Mouse (Mus musculus) limb, embryonic 11.5 days (tissue): ENCODE data around the gene Asb9. TPM values are rescaled to one million over a fixed set of nuclear protein-coding genes. Genes with fewer than 3 reads are reported as not detected.
A peak's percentile ranks its signal among the peaks of the same experiment; 100 is the strongest.

Experiments used
- ATAC-seq: fragments of 200-750 bp; cut with Nextera tagmentation; 2 replicates; pipeline ENCODE4 v1.8.0; 2017; ENCODE audit warnings: low read depth; ENCODE audit not compliant: insufficient number of reproducible peaks, low FRiP score, low TSS enrichment
- DNase-seq: peaks from one replicate; pipeline ENCODE4 v3.0.0-alpha.2; 2015; ENCODE audit warnings: low spot score
- H3K27ac ChIP-seq: fragments of 300-500 bp; sonication (generic); replicated peaks from 2 replicates; pipeline ENCODE4 v1.5.1; 2014; ENCODE audit warnings: low read depth, mild to moderate bottlenecking, low read length
- H3K27me3 ChIP-seq: fragments of 300-500 bp; sonication (generic); 2 replicates; pipeline ENCODE4 v1.6.1; 2014; ENCODE audit warnings: mild to moderate bottlenecking, low read length, mixed read lengths; ENCODE audit not compliant: control insufficient read depth, insufficient read depth
- H3K36me3 ChIP-seq: fragments of 300-500 bp; sonication (generic); 2 replicates; pipeline ENCODE4 v1.6.1; 2014; ENCODE audit warnings: mild to moderate bottlenecking, low read length, moderate library complexity, mixed read lengths; ENCODE audit not compliant: control insufficient read depth, insufficient read depth
- H3K4me1 ChIP-seq: fragments of 300-500 bp; sonication (generic); 2 replicates; pipeline ENCODE4 v1.6.1; 2014; ENCODE audit warnings: low read length, mixed read lengths; ENCODE audit not compliant: control insufficient read depth, insufficient read depth
- H3K4me2 ChIP-seq: fragments of 300-500 bp; sonication (generic); 2 replicates; pipeline ENCODE4 v1.6.1; 2014; ENCODE audit warnings: low read depth, mild to moderate bottlenecking, moderate library complexity; ENCODE audit not compliant: severe bottlenecking
- H3K4me3 ChIP-seq: fragments of 300-500 bp; sonication (generic); 2 replicates; pipeline ENCODE4 v1.5.1; 2014; ENCODE audit warnings: low read depth, low read length
- H3K9ac ChIP-seq: fragments of 300-500 bp; sonication (generic); 2 replicates; pipeline ENCODE4 v1.6.1; 2014; ENCODE audit warnings: mild to moderate bottlenecking, low read length
- H3K9me3 ChIP-seq: fragments of 300-500 bp; sonication (generic); 2 replicates; pipeline ENCODE4 v1.6.1; 2016; ENCODE audit warnings: low read length; ENCODE audit not compliant: control insufficient read depth
- WGBS: fragments of 180-500 bp; shearing (Covaris S2); extraction: QIAGEN DNeasy Blood & Tissue Kit; methylation state at CpG from one replicate; pipeline ENCODE4 v1.1.7; 2014; 5-methylcytosine and 5-hydroxymethylcytosine counted together
- polyA plus RNA-seq: library from polyadenylated mRNA; unstranded; fragments of >200 nt; fragmentation: Nextera tagmentation; extraction: Ambion mirVana; gene quantifications from 2 replicates; pipeline ENCODE4 v1.2.1, GENCODE M21; 2014

The Asb9 gene
- 2.0 and 2.4 TPM in 2 replicates for polyA plus RNA-seq

DNA sequence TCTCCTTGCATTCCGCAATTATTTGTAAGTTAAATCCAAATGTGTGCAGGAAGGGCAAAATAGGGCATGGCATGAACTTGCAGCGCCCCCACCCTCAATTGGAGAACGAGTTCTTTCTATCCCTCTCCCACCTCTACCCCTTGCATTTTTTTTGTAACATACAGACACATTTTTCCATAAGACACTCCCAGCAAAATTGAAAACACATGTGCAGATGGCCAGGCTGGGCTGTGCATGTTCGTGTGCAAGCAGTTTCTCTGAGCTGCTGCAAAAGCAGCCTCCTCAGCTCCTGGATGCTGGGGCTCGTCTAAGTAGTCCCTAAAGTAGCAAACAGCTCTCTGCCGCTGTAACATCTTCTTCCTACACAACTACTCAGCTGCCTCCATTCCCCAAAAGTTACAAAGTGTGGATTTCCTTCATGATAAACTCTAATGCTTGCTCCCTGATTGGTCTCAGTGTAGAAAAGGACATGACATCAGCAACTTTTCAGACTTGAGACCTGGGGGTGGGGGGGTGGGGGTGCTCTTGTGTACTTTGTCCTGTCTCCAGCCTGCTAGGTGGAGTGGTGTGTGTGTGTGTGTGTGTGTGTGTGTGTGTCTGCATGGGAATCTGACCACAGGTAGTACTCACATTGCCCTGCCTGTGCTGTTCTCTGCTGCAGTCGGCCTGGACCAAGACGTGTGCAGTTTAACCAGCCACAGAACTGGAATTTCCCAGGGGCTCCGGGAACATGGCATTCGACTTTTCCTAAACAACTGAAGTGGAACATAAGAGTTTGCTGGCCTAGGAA lies at the start of gene Asb9:
Gene Asb9, plus strand, starts transcription at position 619 of the 790 bp plus-strand sequence.
- Histone ChIP-seq H3K36me3 (no peaks in the 10 kb centered on the region), H3K27me3 (no peaks in the 10 kb centered on the region), H3K9me3 (no peaks in the 10 kb centered on the region), H3K4me2 (0 out of 2 replicates have a peak within 1 kb of the TSS, but pooled peaks have one; percentile 2), H3K4me3 (no peak within 1 kb of the TSS), H3K4me1 (no peaks in the 10 kb centered on the region), H3K9ac (no peak within 1 kb of the TSS), H3K27ac (no peak within 1 kb of the TSS; the same call in 1 of the 2 replicates)
- DNase-seq (peak; percentile 36), ATAC-seq (peak; percentile 85; the same call in 1 of the 2 replicates)
- 49% methylated on average over 10 of the region's 10 CpGs for WGBS

DNA sequence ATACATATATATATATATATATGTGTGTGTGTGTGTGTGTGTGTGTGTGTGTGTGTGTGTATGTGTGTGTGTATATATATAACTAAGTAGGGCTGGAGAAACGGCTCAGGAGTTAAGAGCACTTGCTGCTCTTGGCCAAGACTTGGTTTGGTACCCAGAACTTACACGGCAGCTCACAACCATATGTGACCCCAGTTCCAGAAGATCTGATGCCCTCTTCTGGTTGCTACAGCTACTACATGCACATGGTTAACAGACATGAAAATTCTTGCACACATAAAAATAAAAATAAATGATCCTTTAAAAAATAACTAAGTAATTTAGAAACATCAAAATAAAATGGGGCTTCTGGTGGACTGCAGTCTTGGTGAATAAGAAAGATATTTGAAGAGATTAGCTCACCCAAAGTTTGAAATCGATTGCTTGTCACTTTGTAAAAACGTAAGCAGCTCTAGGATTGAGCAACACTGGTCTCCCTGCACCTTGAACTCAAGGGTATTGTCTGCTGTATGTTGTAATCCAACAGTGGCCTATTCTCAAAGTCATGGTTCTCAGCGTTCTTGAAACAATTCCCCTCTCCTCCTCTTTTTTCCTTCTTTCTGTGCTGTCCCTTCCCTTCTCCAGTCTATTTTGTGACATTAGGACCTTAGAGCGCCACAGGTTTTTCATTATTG lies 46.8 kb upstream of the Asb9 start:
- Histone ChIP-seq H3K4me2 (no peak overlapping the region), H3K9me3 (no peaks in the 10 kb centered on the region), H3K4me3 (no peak overlapping the region), H3K27me3 (no peaks in the 10 kb centered on the region), H3K27ac (no peak overlapping the region), H3K9ac (no peak overlapping the region), H3K4me1 (no peaks in the 10 kb centered on the region), H3K36me3 (no peaks in the 10 kb centered on the region)
- ATAC-seq, result no peak
- DNase-seq, result no peak
- 71% methylated on average over 6 of the region's 6 CpGs for WGBS

DNA sequence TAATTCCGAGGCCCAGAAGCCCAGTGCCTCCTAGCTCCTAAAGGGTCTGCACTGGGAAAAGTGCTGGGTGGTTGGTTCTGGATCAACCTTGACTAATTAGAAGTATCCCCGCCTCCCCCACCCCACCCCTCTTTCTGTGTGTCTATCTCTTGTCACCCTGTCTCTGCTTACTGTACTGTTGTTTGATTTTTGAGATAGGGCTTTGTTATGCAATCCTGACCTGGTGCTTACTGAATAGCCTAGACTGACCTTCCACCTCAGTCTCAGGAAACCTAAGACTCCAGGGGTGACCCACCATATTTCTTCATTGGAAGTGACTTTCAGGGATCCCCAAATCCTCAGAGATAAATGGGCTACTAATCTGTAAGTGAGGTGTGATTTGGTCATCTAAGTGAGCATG lies 3.9 kb upstream of the Asb9 start:
- Histone ChIP-seq H3K27me3 (no peaks in the 10 kb centered on the region), H3K36me3 (no peaks in the 10 kb centered on the region), H3K4me3 (no peak overlapping the region), H3K9ac (no peak overlapping the region), H3K27ac (no peak overlapping the region), H3K4me2 (no peak overlapping the region), H3K4me1 (no peaks in the 10 kb centered on the region), H3K9me3 (no peaks in the 10 kb centered on the region)
- DNase-seq, result no peak
- WGBS, result 80% methylated on average over 2 of the region's 2 CpGs
- no peak for ATAC-seq

DNA sequence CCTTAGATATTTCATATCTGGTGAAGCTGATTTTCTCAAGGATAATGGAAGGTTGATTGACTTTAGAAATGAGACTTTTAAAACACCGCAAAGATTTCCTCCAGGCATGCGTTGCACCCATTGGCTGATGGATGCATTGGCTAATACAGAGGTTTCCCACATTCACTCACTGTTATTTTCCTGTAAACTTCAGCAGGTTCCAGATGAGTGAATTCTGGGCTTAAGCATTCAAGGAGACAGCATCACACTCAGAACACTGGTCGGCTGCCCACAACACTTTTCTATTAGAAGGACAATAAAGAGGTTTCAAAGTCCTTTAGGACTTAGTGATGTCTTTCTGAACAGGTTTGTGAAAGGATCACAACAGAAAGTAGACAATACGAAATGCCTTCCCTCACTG lies 941 bp downstream of the Asb9 start:
- Histone ChIP-seq H3K4me2 (no peak overlapping the region), H3K27me3 (no peaks in the 10 kb centered on the region), H3K4me3 (no peak overlapping the region), H3K36me3 (no peaks in the 10 kb centered on the region), H3K27ac (no peak overlapping the region), H3K4me1 (no peaks in the 10 kb centered on the region), H3K9ac (no peak overlapping the region), H3K9me3 (no peaks in the 10 kb centered on the region)
- WGBS, result 89% methylated on average over 4 of the region's 4 CpGs
- DNase-seq (no peak), ATAC-seq (no peak)

DNA sequence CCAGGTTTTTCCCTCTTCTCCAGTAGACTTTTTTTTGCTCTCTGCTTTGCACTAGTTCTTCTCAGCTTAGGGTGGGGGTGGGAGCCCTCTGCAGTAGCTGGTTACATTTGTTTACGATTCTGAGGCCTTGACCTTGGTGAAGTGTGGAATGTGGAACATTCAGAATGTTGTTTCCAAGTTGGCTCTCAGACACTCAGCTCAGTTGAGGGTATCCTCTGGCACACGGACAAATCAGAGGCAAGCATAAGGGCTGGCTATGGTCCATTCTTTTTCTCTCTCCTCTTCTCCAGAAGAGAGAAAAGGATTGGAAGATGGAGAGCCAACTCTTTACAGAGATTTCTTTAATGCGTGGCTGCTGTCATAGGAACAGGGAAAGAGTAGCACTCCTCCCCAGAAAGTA lies 2.6 kb downstream of the Asb9 start:
- 51% methylated on average over 3 of the region's 3 CpGs for WGBS
- H3K27me3 ChIP-seq, result no peaks in the 10 kb centered on the region

DNA sequence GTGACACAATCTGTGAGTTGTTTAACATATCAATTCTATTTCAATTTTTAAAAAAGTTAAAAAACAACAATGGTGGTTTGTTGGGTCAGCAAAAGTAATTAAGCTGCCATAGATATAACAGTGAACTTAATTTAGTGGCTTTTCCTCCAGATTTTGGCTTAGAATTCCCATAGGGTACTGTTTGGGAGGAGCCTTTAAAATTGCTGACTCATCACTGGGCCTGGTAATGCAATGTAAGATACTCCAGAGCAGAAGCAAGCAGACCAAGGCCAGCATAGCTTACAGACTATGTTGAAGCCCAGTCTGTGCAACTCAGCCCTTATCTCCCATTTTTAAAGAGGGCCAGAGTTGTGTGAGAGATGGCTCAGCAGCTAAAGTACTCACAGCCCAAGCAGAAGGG lies 16.0 kb downstream of the Asb9 start:
- no peaks in the 10 kb centered on the region for H3K9me3 ChIP-seq
- no peaks in the 10 kb centered on the region for H3K4me1 ChIP-seq
- H3K4me2 ChIP-seq, result no peak overlapping the region
- H3K9ac ChIP-seq, result no peak overlapping the region
- no peak overlapping the region for H3K27ac ChIP-seq
- DNase-seq, result no peak
- ATAC-seq, result no peak
- no peaks in the 10 kb centered on the region for H3K36me3 ChIP-seq
- no peaks in the 10 kb centered on the region for H3K27me3 ChIP-seq
- H3K4me3 ChIP-seq, result no peak overlapping the region

More for the DNA sequence above, 2.6 kb downstream of the Asb9 start:
- H3K27ac ChIP-seq, result no peak overlapping the region
- H3K9me3 ChIP-seq, result no peaks in the 10 kb centered on the region
- H3K4me3 ChIP-seq, result no peak overlapping the region
- ATAC-seq (no peak), DNase-seq (no peak)
- H3K36me3 ChIP-seq, result no peaks in the 10 kb centered on the region
- no peak overlapping the region for H3K9ac ChIP-seq
- H3K4me1 ChIP-seq, result no peaks in the 10 kb centered on the region
- H3K4me2 ChIP-seq, result no peak overlapping the region

DNA sequence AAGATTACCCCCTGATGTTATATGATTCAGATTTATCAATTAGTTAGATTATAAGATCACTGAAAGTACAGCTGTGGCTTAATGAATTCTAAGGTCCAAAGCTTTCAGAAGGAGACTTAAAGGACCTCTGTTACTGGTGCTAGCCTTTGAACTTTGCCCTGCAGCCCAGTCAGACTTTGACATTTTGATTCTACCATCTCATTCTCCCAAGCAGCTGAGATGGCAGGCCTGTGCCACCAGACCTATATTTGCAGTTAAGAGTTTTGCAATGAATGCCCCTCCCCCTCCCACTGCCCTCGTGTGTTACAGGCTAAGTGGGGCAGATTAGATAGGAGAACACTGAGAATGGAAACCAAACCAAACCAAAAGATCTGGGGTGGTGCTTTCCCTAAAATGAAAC lies 20.4 kb downstream of the Asb9 start:
- H3K9me3 ChIP-seq, result no peaks in the 10 kb centered on the region
- no peak overlapping the region for H3K27ac ChIP-seq
- H3K4me3 ChIP-seq, result no peak overlapping the region
- H3K36me3 ChIP-seq, result no peaks in the 10 kb centered on the region
- no peak overlapping the region for H3K4me2 ChIP-seq
- ATAC-seq (no peak), DNase-seq (no peak)
- no peaks in the 10 kb centered on the region for H3K4me1 ChIP-seq
- WGBS, result 48% methylated on average over 1 of the region's 1 CpGs
- H3K27me3 ChIP-seq, result no peaks in the 10 kb centered on the region
- H3K9ac ChIP-seq, result no peak overlapping the region

DNA sequence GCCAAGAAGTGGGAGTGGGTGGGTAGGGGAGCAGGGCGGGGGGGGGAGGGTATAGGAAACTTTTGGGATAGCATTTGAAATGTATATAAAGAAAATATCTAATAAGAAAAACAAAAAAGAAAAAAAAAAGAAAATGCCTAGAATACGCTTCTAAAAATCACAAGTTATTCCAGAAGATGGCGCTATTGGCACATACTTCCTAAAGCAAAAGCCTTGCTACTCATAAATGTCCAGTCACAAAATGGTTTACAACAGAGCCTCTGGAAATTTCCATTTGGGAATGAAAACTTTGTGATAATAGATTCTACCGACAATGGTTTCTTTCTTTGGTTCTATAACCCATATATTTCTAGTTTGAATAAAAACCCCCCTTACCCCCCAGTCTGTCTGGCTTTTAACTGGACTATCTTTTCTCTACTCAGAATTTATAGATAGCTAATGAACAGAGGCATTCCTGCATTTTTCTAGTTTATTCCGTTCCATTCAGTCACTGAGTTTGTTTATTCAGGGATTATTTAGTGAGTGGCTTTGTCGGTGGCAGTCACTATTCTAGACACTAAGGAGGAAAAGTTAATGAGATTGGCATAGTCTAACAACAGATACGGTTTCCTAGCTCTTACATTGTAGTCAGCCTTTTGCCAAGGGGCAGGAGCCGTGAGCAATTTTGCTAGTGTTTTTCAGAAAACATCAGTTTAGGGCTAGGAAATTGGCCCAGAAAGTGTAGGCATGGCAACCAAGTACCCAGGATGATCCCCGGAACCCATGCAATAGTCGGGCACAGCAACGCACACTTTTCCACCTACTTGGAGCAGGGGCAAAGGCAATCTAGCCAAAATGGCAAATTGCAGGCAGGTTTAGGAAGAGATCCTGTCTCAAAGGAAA lies 35.5 kb downstream of the Asb9 start:
- DNase-seq (no peak), ATAC-seq (no peak)
- WGBS, result 50% methylated on average over 11 of the region's 11 CpGs
- Histone ChIP-seq H3K4me1 (no peaks in the 10 kb centered on the region), H3K27me3 (no peaks in the 10 kb centered on the region), H3K4me3 (no peak overlapping the region), H3K9me3 (no peaks in the 10 kb centered on the region), H3K4me2 (no peak overlapping the region), H3K9ac (no peak overlapping the region), H3K36me3 (no peaks in the 10 kb centered on the region), H3K27ac (no peak overlapping the region)
